Mouse (Mus musculus) right cerebral cortex, adult 2 months (tissue): ENCODE data around the gene Hoxb3.

Experiments used
- DNase-seq, 2 experiments: peaks; one replicate each; pipeline ENCODE4 v3.0.0; 2021 to 2022; ENCODE audit warnings: low spot score in 2 of 2

The Hoxb3 gene

GRCm38 (mm10) chr11:96317608-96318367 lies 5.3 kb upstream of the Hoxb3 start, which contains the start of gene Hoxb4:
Hoxb4 (plus strand) TSS chr11:96318267.
- no peak for DNase-seq

- DNase-seq = no peak
Measured at GRCm38 (mm10) chr11:96318368-96319070, 4.6 kb upstream of the Hoxb3 start.

GRCm38 (mm10) chr11:96319071-96319902 lies 3.8 kb upstream of the Hoxb3 start:
- no peak for DNase-seq

GRCm38 (mm10) chr11:96319910-96320309 lies 3.2 kb upstream of the Hoxb3 start:
- no peak for DNase-seq

- DNase-seq = no peak
Measured at GRCm38 (mm10) chr11:96320688-96321087, 2.4 kb upstream of the Hoxb3 start.

- no peak for DNase-seq
Measured at GRCm38 (mm10) chr11:96321846-96322245, 1.3 kb upstream of the Hoxb3 start.

GRCm38 (mm10) chr11:96322738-96323137 lies 388 bp upstream of the Hoxb3 start:
- DNase-seq = no peak

- no peak for DNase-seq
Measured at GRCm38 (mm10) chr11:96324125-96324524, 999 bp downstream of the Hoxb3 start.

GRCm38 (mm10) chr11:96324965-96325364 lies 1.8 kb downstream of the Hoxb3 start:
- DNase-seq = no peak

GRCm38 (mm10) chr11:96325747-96326212 lies 2.7 kb downstream of the Hoxb3 start:
- DNase-seq = no peak

GRCm38 (mm10) chr11:96326705-96327104 lies 3.6 kb downstream of the Hoxb3 start:
- no peak for DNase-seq

GRCm38 (mm10) chr11:96327122-96327521 lies 4.0 kb downstream of the Hoxb3 start:
- DNase-seq = no peak

- DNase-seq = no peak
Measured at GRCm38 (mm10) chr11:96327750-96328149, 4.6 kb downstream of the Hoxb3 start.

GRCm38 (mm10) chr11:96328605-96329004 lies 5.5 kb downstream of the Hoxb3 start:
- no peak for DNase-seq

GRCm38 (mm10) chr11:96332105-96332504 lies 9.0 kb downstream of the Hoxb3 start:
- no peak for DNase-seq

GRCm38 (mm10) chr11:96332618-96333032 lies 9.5 kb downstream of the Hoxb3 start:
- no peak for DNase-seq

- DNase-seq = no peak
Measured at GRCm38 (mm10) chr11:96333241-96334001, 10.3 kb downstream of the Hoxb3 start.

- no peak for DNase-seq
Measured at GRCm38 (mm10) chr11:96334002-96334364, 10.9 kb downstream of the Hoxb3 start.

GRCm38 (mm10) chr11:96334998-96335397 lies 11.9 kb downstream of the Hoxb3 start:
- DNase-seq = no peak

- DNase-seq = no peak
Measured at GRCm38 (mm10) chr11:96336597-96336996, 13.5 kb downstream of the Hoxb3 start.

GRCm38 (mm10) chr11:96337026-96337425 lies 13.9 kb downstream of the Hoxb3 start:
- DNase-seq = no peak
